Mouse (Mus musculus) intestine, postnatal 0 days (tissue): Measurements from ENCODE around the gene Abca2. TPM values are rescaled to one million over a fixed set of nuclear protein-coding genes. Genes with fewer than 3 reads are reported as not detected.
A peak's percentile ranks its signal among the peaks of the same experiment; 100 is the strongest.

Source experiments
- ATAC-seq: fragments of 200-750 bp; cut with Nextera tagmentation; 2 replicates; pipeline ENCODE4 v1.8.0; 2017; ENCODE audit warnings: mild to moderate bottlenecking, moderate TSS enrichment, moderate library complexity
- H3K27ac ChIP-seq: fragments of 300-500 bp; sonication (generic); 2 replicates; pipeline ENCODE4 v1.5.1; 2014; ENCODE audit warnings: mild to moderate bottlenecking, low read depth, low read length, moderate library complexity
- H3K27me3 ChIP-seq: fragments of 300-500 bp; sonication (generic); replicated peaks from 2 replicates; pipeline ENCODE4 v1.6.1; 2014; ENCODE audit warnings: low read length, mixed read lengths; ENCODE audit not compliant: control insufficient read depth, insufficient read depth
- H3K36me3 ChIP-seq: fragments of 300-500 bp; sonication (generic); 2 replicates; pipeline ENCODE4 v1.6.1; 2014; ENCODE audit warnings: mild to moderate bottlenecking, moderate library complexity; ENCODE audit not compliant: control insufficient read depth, insufficient read depth
- H3K4me1 ChIP-seq: fragments of 300-500 bp; sonication (generic); replicated peaks from 2 replicates; pipeline ENCODE4 v1.6.1; 2014; ENCODE audit warnings: antibody characterized with exemption, low read length, mixed read lengths; ENCODE audit not compliant: control insufficient read depth, insufficient read depth
- H3K4me2 ChIP-seq: fragments of 300-500 bp; sonication (generic); replicated peaks from 2 replicates; pipeline ENCODE4 v1.6.1; 2014; ENCODE audit warnings: low read depth, mild to moderate bottlenecking, moderate library complexity
- H3K4me3 ChIP-seq: fragments of 300-500 bp; sonication (generic); 2 replicates; pipeline ENCODE4 v1.5.1; 2014; ENCODE audit warnings: low read depth, low read length
- H3K9ac ChIP-seq: fragments of 300-500 bp; sonication (generic); 2 replicates; pipeline ENCODE4 v1.6.1; 2014; ENCODE audit warnings: mild to moderate bottlenecking, low read depth, low read length
- H3K9me3 ChIP-seq: fragments of 300-500 bp; sonication (generic); 2 replicates; pipeline ENCODE4 v1.6.1; 2016; ENCODE audit warnings: mixed run types; ENCODE audit not compliant: control insufficient read depth
- CTCF ChIP-seq: sonication (generic); IDR thresholded peaks from 2 replicates; pipeline ENCODE4 v1.5.1; 2016; ENCODE audit warnings: low read depth, mild to moderate bottlenecking, control low read depth, antibody characterized with exemption, moderate library complexity
- WGBS: fragments of 180-500 bp; shearing (Covaris S2); extraction: QIAGEN DNeasy Blood & Tissue Kit; methylation state at CpG from one replicate; pipeline ENCODE4 v1.1.7; 2014; 5-methylcytosine and 5-hydroxymethylcytosine counted together
- polyA plus RNA-seq: library from polyadenylated mRNA; unstranded; fragments of >200 nt; fragmentation: Nextera tagmentation; extraction: Ambion mirVana; gene quantifications from 2 replicates; pipeline ENCODE4 v1.2.1, GENCODE M21; 2015

Gene Abca2
- polyA plus RNA-seq, 1 experiment from 2014 or later = 1.1 TPM

DNA sequence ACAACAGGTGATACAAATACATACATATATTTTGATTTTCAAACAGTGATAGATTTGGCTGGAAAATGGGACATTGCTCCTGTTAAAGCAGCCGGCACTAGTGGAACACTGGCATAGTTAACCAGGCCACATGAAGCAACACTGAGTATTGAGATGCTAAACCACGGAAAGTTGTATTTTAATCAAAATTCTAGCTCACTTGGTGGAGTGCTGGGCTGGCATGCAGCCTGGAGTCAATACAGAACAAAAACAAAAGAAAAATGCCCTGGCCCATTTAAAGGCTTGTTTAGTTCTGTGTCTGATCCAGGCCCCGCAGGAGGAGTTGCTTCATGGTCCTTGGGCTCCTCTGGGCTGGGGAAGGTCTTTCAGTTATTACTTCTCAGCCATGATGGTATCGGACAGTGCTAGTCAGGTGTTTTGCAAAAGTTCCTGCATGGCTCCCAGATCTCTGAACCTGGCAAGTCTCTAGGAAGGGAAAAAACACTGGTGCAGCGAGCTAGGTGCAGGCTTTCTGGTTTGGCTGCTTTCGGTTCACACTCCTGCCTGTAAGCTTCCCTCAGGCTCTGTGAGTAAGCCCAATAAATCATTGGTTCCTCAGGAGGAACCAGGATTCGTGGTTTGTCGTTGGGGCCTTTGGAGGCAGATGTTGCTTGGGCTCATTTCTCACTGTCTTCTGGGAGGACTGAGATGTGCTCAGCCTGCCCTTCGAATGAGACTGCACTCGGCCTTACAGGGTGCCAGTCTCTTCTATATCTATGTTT, 51.2 kb downstream of the Abca2 start:
- Histone ChIP-seq H3K27me3 (no peaks in the 10 kb centered on the region), H3K9ac (no peak overlapping the region), H3K4me1 (no peaks in the 10 kb centered on the region), H3K9me3 (no peaks in the 10 kb centered on the region), H3K4me3 (no peak overlapping the region), H3K36me3 (no peaks in the 10 kb centered on the region), H3K4me2 (0 out of 2 replicates have a peak overlapping the region, but pooled peaks have one; percentile 13), H3K27ac (0 out of 2 replicates have a peak overlapping the region, but pooled peaks have one; percentile 28)
- 0 out of 2 replicates have a peak, but pooled peaks have one; percentile 19 for ATAC-seq
- 46% methylated on average over 10 of the region's 10 CpGs for WGBS
- TF ChIP-seq CTCF = no peak

DNA sequence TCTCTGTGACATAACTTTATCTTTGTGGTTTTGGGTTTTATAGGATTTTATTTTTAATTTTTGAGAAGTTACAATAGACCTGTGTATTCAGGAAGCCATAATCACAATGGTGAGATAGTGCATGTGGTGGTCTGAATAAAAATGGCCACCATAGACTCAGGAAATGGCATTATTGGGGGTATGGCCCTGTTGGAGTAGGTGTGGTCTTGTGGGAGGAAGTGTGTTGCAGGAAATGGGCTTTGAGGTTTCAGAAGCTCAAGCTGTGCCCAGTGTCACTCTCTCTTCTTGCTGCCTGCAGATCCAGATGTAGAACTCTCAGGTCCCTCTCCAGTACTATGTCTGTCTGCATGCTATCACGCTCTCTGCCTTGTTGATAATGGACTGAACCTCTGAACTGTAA, 52.0 kb downstream of the Abca2 start:
- no peak for ATAC-seq
- Histone ChIP-seq H3K4me3 (no peak overlapping the region), H3K27me3 (no peaks in the 10 kb centered on the region), H3K9ac (no peak overlapping the region), H3K9me3 (no peaks in the 10 kb centered on the region), H3K27ac (0 out of 2 replicates have a peak overlapping the region, but pooled peaks have one; percentile 28), H3K4me2 (no peak overlapping the region), H3K4me1 (peaks cover 3% of the 10 kb centered on the region; the same call in 1 of the 2 replicates), H3K36me3 (no peaks in the 10 kb centered on the region)
- WGBS = 78% methylated on average over 1 of the region's 1 CpGs
- no peak for TF ChIP-seq CTCF

DNA sequence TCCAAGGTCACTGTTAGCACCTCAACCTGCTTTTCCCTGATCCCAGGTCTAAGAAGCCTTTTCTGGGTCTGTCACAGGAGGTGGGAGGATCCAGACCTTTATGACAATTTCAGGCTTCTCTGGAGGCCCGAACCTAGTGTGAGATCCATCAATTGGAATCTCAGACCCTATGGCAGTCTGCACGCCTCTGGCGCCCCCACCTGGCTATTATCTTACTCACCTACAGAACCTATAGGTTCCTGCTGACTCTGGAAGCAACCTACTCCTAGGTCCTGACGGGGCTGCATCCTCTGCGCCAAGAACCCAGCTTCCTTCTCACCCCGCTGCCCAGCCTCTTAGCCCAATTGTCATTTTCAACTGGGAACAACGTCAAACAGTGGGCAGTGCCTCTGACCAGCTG, 54.5 kb downstream of the Abca2 start:
- H3K4me3 ChIP-seq = no peak overlapping the region
- WGBS = 31% methylated on average over 7 of the region's 7 CpGs
- ATAC-seq = peak; percentile 17; the same call in 1 of the 2 replicates
- TF ChIP-seq CTCF = peak; percentile 75
- H3K27me3 ChIP-seq = no peaks in the 10 kb centered on the region
- no peaks in the 10 kb centered on the region for H3K9me3 ChIP-seq
- no peak overlapping the region for H3K4me2 ChIP-seq
- no peaks in the 10 kb centered on the region for H3K36me3 ChIP-seq
- no peak overlapping the region for H3K9ac ChIP-seq
- H3K4me1 ChIP-seq = peaks cover 6% of the 10 kb centered on the region; the same call in 1 of the 2 replicates
- no peak overlapping the region for H3K27ac ChIP-seq

DNA sequence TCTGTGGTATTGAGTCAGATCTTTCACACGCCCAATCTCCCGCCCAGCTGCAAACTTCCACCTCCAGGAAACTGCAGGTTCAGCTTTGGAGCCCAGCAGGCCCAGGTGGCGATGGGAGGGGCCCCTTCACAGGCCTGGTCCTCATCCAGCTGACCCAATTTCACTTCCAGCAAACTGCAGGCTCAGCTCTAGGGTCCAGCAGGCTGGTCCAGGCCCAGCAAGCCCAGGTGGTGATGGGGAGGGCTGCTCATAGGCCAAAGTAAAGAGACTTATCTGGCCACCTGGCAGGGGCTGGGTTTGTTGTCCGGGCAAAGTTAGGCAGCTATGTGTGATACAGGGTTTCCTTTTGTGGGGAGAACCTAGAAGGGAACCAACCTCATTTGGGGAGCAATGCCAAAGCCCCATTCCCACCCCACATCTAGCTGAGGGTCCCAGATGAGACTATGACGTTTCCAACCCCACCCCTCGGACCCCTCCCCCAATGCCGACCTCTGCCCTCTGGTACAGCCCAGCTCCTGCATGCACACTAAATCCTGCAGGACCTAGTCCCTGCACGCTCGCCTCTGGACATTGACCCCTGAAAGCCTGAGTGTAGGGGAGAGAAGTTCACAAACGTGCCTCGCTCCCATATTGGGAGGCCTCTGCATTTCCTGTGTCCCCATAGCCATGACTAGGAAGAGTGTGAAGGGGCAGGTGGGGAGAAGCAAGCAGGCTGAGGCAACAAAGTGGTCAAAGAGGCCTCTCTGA, 56.6 kb downstream of the Abca2 start:
- Histone ChIP-seq H3K9me3 (no peaks in the 10 kb centered on the region), H3K4me3 (no peak overlapping the region), H3K4me1 (peaks cover 6% of the 10 kb centered on the region; the same call in 1 of the 2 replicates), H3K27ac (no peak overlapping the region), H3K9ac (no peak overlapping the region), H3K4me2 (no peak overlapping the region), H3K36me3 (no peaks in the 10 kb centered on the region), H3K27me3 (no peaks in the 10 kb centered on the region)
- no peak for TF ChIP-seq CTCF
- 32% methylated on average over 11 of the region's 11 CpGs for WGBS
- peak; percentile 54 for ATAC-seq

DNA sequence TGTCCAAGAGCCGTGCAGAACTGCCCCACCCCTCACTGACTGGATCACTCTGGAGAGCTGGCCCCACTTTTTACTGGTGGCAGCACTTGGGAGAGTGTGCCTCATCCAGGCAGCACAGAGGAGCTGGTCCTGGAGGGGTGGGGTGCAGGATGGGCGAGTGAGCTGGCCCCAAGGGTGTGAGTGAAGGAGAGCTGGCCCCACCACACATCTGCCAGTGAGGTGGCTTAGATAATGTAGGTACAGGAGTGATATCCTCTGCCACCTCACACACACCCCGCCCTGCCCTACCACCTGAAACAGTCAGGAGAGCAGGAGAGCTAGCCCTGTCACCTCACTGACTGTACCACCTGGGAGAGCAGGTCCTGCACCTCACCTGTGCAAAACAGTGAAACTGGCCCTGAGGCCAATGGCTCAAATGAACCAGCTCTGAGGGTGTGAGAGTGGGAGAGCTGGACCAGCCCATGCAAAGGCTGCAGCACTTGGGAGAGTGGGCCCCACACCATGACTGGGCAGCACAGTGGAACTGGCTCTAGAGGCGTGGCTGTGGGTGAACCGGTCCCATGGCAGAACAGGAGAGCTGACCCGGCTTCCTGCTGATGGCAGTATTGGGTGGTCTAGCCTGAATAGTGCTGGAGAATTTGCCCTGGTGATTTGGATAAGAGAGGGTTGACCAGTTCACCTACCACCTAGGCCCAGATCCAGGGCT, 59.6 kb downstream of the Abca2 start:
- ATAC-seq = no peak
- Histone ChIP-seq H3K4me1 (peaks cover 6% of the 10 kb centered on the region; the same call in 1 of the 2 replicates), H3K36me3 (no peaks in the 10 kb centered on the region), H3K4me2 (no peak overlapping the region), H3K9me3 (no peaks in the 10 kb centered on the region), H3K9ac (no peak overlapping the region), H3K27me3 (no peaks in the 10 kb centered on the region), H3K4me3 (no peak overlapping the region), H3K27ac (no peak overlapping the region)
- whole genome bisulfite sequencing = 60% methylated on average over 6 of the region's 6 CpGs
- TF ChIP-seq CTCF = no peak

DNA sequence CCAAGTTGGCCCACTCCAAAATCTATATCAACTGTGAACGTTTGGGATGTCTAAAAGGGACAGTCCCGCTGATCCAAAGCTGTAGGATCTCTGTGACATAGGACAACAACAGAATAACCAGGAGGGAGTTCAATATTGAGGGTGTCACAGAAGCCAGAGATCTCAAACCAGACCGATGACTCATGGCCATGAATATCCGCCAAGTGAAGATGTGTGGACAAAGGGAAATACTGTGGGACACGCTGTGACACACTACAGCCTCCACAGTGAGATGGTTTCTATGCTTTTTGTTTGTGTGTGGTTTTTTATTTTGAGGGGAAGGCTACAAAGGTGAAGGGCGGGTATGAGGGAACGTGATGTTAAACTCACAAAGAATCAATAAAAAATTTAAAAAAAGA, 60.2 kb downstream of the Abca2 start:
- no peaks in the 10 kb centered on the region for H3K27me3 ChIP-seq
- no peak overlapping the region for H3K9ac ChIP-seq
- WGBS = 74% methylated on average over 7 of the region's 7 CpGs
- H3K27ac ChIP-seq = no peak overlapping the region
- H3K4me2 ChIP-seq = no peak overlapping the region
- H3K36me3 ChIP-seq = no peaks in the 10 kb centered on the region
- no peaks in the 10 kb centered on the region for H3K9me3 ChIP-seq
- TF ChIP-seq CTCF = no peak
- no peak overlapping the region for H3K4me3 ChIP-seq
- peaks cover 6% of the 10 kb centered on the region; the same call in 1 of the 2 replicates for H3K4me1 ChIP-seq
- ATAC-seq = no peak
